Mouse (Mus musculus) mature B cell (primary cell): ENCODE data around the gene Nolc1.
"Not testable (repeated sequence)": the region's sequence is repeated elsewhere in the genome, so short reads cannot be mapped to it uniquely, and the experiment has no call there.

Experiments used
- in situ Hi-C: fragments of 300-500 bp; cut with MboI; formaldehyde crosslinking; loops from 2 replicates; pipeline ENCODE4 v1.14.3; 2019

Nolc1 gene

GRCm38 (mm10) chr19:46091641-46092040 is 16.0 kb downstream of the Nolc1 start:
- in situ Hi-C loops, result no loop called here

GRCm38 (mm10) chr19:46094144-46094543 is 18.5 kb downstream of the Nolc1 start:
- in situ Hi-C loops, result no loop called here

GRCm38 (mm10) chr19:46095291-46095690 is 19.6 kb downstream of the Nolc1 start:
- in situ Hi-C loops, result no loop called here

GRCm38 (mm10) chr19:46096396-46096795 is 20.7 kb downstream of the Nolc1 start:
- in situ Hi-C loops, result no loop called here

GRCm38 (mm10) chr19:46099561-46099960 is 23.9 kb downstream of the Nolc1 start:
- in situ Hi-C loops, result no loop called here

GRCm38 (mm10) chr19:46103437-46104186 is 27.9 kb downstream of the Nolc1 start:
- in situ Hi-C loops, result no loop called here

GRCm38 (mm10) chr19:46104187-46104557 is 28.5 kb downstream of the Nolc1 start:
- in situ Hi-C loops, result no loop called here

GRCm38 (mm10) chr19:46110214-46110613 is 34.6 kb downstream of the Nolc1 start:
- in situ Hi-C loops, result no loop called here

- in situ Hi-C loops, result no loop called here
These were observed 35.1 kb downstream of the Nolc1 start for GRCm38 (mm10) chr19:46110781-46111180.

- in situ Hi-C loops, result no loop called here
These were observed 39.0 kb downstream of the Nolc1 start for GRCm38 (mm10) chr19:46114617-46115016.

GRCm38 (mm10) chr19:46119458-46119857 is 43.8 kb downstream of the Nolc1 start:
- in situ Hi-C loops, result no loop called here

- in situ Hi-C loops, result no loop called here
These were observed 45.2 kb downstream of the Nolc1 start for GRCm38 (mm10) chr19:46120872-46121271.

- in situ Hi-C loops, result no loop called here
These were observed 48.2 kb downstream of the Nolc1 start for GRCm38 (mm10) chr19:46123876-46124275.

GRCm38 (mm10) chr19:46124651-46125050 is 49.0 kb downstream of the Nolc1 start:
- in situ Hi-C loops, result no loop called here

- in situ Hi-C loops, result no loop called here
These were observed 50.6 kb downstream of the Nolc1 start for GRCm38 (mm10) chr19:46126301-46126700.

- in situ Hi-C loops, result not testable (repeated sequence)
These were observed 54.1 kb downstream of the Nolc1 start for GRCm38 (mm10) chr19:46129737-46130136.

- in situ Hi-C loops, result no loop called here
These were observed 55.6 kb downstream of the Nolc1 start for GRCm38 (mm10) chr19:46131283-46131682.

GRCm38 (mm10) chr19:46131694-46132525 is 56.2 kb downstream of the Nolc1 start, which contains the start of gene Elovl3:
Gene Elovl3 (plus strand): TSS chr19:46131897.
- in situ Hi-C loops, result no loop called here

- in situ Hi-C loops, result no loop called here
These were observed 56.9 kb downstream of the Nolc1 start for GRCm38 (mm10) chr19:46132577-46132976.
